Mouse (Mus musculus) cerebellum, adult 2 months (tissue): ENCODE data around the gene AC131692.1.

Source experiments
- CTCF ChIP-seq: fragments of 200-500 bp; IDR thresholded peaks from 2 replicates; pipeline ENCODE4 v1.5.1; 2011; ENCODE audit warnings: low read depth, mild to moderate bottlenecking, control low read depth, low read length, moderate library complexity, borderline replicate concordance; ENCODE audit not compliant: insufficient read depth
- POLR2A ChIP-seq: fragments of 200-500 bp; IDR thresholded peaks from 2 replicates; pipeline ENCODE4 v1.6.1; 2011; ENCODE audit warnings: low read length, control low read depth, borderline replicate concordance; ENCODE audit not compliant: insufficient read depth

GRCm38 (mm10) chr19:6124898-6125297, 30.7 kb downstream of the AC131692.1 start:
- TF ChIP-seq CTCF: no peak
- TF ChIP-seq POLR2A: no peak
